10 mouse cellular contexts compared by ENCODE assay signal in genomic region chr2:145784246-145784935, GRCm38 (mm10).
DNase-seq lines count a peak whose midpoint lies in the region; ATAC-seq and TF ChIP-seq lines count a peak whose summit lies in the region.
"Had no signal": no experiment of that assay in that cellular context is flagged by ENCODE, and none has a peak within 500 bp of the region (broad histone marks: within the 10 kb centered on the region; RNA-seq: fewer than 3 reads in every experiment).

No protein-coding gene starts in this region.

- H3K27me3 ChIP-seq in heart, adult 2 months (ENCODE audit: control insufficient read depth, insufficient read depth, low read length), result no peaks in the 10 kb centered on the region
- H3K27me3 ChIP-seq in heart, embryonic 11.5 days (ENCODE audit: control insufficient read depth, insufficient read depth, low read length), result no peaks in the 10 kb centered on the region
- H3K27me3 ChIP-seq in midbrain, embryonic 14.5 days (ENCODE audit: control insufficient read depth, insufficient read depth, low read length), result no peaks in the 10 kb centered on the region
- no peaks in the 10 kb centered on the region for H3K27me3 ChIP-seq in midbrain, embryonic 11.5 days (ENCODE audit: control insufficient read depth, insufficient read depth, low read length)
- H3K27me3 ChIP-seq in kidney, postnatal 0 days (ENCODE audit: insufficient read depth, low read length), result no peaks in the 10 kb centered on the region
- H3K27me3 ChIP-seq in stomach, embryonic 14.5 days (ENCODE audit: control insufficient read depth, insufficient read depth, low read length), result no peaks in the 10 kb centered on the region
- no peaks in the 10 kb centered on the region for H3K27me3 ChIP-seq in forebrain, embryonic 15.5 days

- no peak for TF ChIP-seq POLR2A in heart, adult 2 months (IDR thresholded peaks at IDR 0.05; ENCODE audit: insufficient read depth, low read depth, low read length)

- intact Hi-C loops in heart, adult 2 months (cut with DNase I), result no loop called here

- peaks cover 7% of the 10 kb centered on the region for H3K4me1 ChIP-seq in heart, adult 2 months (ENCODE audit: control insufficient read depth, insufficient read depth, low read length)
- H3K4me1 ChIP-seq in heart, embryonic 11.5 days (ENCODE audit: control insufficient read depth, insufficient read depth, low read length), result peaks cover 25% of the 10 kb centered on the region
- H3K4me1 ChIP-seq in midbrain, embryonic 14.5 days (ENCODE audit: control insufficient read depth, insufficient read depth, low read length), result peaks cover 10% of the 10 kb centered on the region; the same call in 1 of the 2 replicates
- H3K4me1 ChIP-seq in midbrain, embryonic 11.5 days (ENCODE audit: control insufficient read depth, insufficient read depth, low read length), result peaks cover 13% of the 10 kb centered on the region
- peaks cover 29% of the 10 kb centered on the region for H3K4me1 ChIP-seq in kidney, postnatal 0 days (replicated peaks; ENCODE audit: insufficient read depth, low read length)
- H3K4me1 ChIP-seq in stomach, embryonic 14.5 days (ENCODE audit: control insufficient read depth, insufficient read depth, low read length), result peaks cover 26% of the 10 kb centered on the region
- peaks cover 12% of the 10 kb centered on the region for H3K4me1 ChIP-seq in forebrain, embryonic 15.5 days

- TF ChIP-seq CTCF in heart, adult 2 months (IDR thresholded peaks at IDR 0.05), result no peak
- TF ChIP-seq CTCF in kidney, postnatal 0 days (IDR thresholded peaks at IDR 0.05; ENCODE audit: low read depth), result no peak

- H3K4me3 ChIP-seq in heart, adult 2 months, result no peak overlapping the region
- H3K4me3 ChIP-seq in heart, embryonic 11.5 days (ENCODE audit: low read depth, low read length), result no peak overlapping the region
- no peak overlapping the region for H3K4me3 ChIP-seq in midbrain, embryonic 14.5 days (replicated peaks; ENCODE audit: low read depth, low read length)
- H3K4me3 ChIP-seq in midbrain, embryonic 11.5 days (ENCODE audit: low read depth, low read length), result no peak overlapping the region
- no peak overlapping the region for H3K4me3 ChIP-seq in kidney, postnatal 0 days (replicated peaks; ENCODE audit: low read depth, low read length)
- H3K4me3 ChIP-seq in stomach, embryonic 14.5 days (ENCODE audit: low read depth, low read length), result no peak overlapping the region
- no peak overlapping the region for H3K4me3 ChIP-seq in forebrain, embryonic 15.5 days
- H3K4me3 ChIP-seq: midbrain, embryonic 12.5 days had no signal

- H3K27ac ChIP-seq in heart, adult 2 months, result peak overlapping the region; percentile 17; the same call in 1 of the 2 replicates
- no peak overlapping the region; the same call in 1 of the 2 replicates for H3K27ac ChIP-seq in heart, embryonic 11.5 days (ENCODE audit: low read depth, low read length)
- H3K27ac ChIP-seq in midbrain, embryonic 14.5 days (replicated peaks; ENCODE audit: low read depth, low read length), result no peak overlapping the region
- no peak overlapping the region for H3K27ac ChIP-seq in midbrain, embryonic 11.5 days (ENCODE audit: low read depth, low read length)
- peak overlapping the region; percentile 92 for H3K27ac ChIP-seq in kidney, postnatal 0 days
- peak overlapping the region; percentile 89 for H3K27ac ChIP-seq in stomach, embryonic 14.5 days (ENCODE audit: low read length)
- H3K27ac ChIP-seq in forebrain, embryonic 15.5 days (replicated peaks), result no peak overlapping the region
- H3K27ac ChIP-seq: midbrain, embryonic 12.5 days had no signal

- no peaks in the 10 kb centered on the region for H3K79me2 ChIP-seq in heart, adult 2 months (replicated peaks; ENCODE audit: control insufficient read depth, insufficient read depth, low read length)

- TF ChIP-seq EP300 in heart, adult 2 months (IDR thresholded peaks at IDR 0.05; ENCODE audit: insufficient read depth, low read depth, low read length), result no peak

- no peaks in the 10 kb centered on the region for H3K9me3 ChIP-seq in heart, embryonic 11.5 days (replicated peaks; ENCODE audit: control insufficient read depth, low read length)
- no peaks in the 10 kb centered on the region for H3K9me3 ChIP-seq in midbrain, embryonic 14.5 days (ENCODE audit: control insufficient read depth, low read length)
- no peaks in the 10 kb centered on the region for H3K9me3 ChIP-seq in midbrain, embryonic 11.5 days (ENCODE audit: control insufficient read depth, low read length)
- no peaks in the 10 kb centered on the region for H3K9me3 ChIP-seq in kidney, postnatal 0 days (replicated peaks; ENCODE audit: low read length)
- H3K9me3 ChIP-seq in stomach, embryonic 14.5 days (ENCODE audit: control insufficient read depth, low read depth, low read length), result no peaks in the 10 kb centered on the region
- no peaks in the 10 kb centered on the region for H3K9me3 ChIP-seq in forebrain, embryonic 15.5 days
- H3K9me3 ChIP-seq: midbrain, embryonic 12.5 days had no signal

- no peak overlapping the region for H3K4me2 ChIP-seq in heart, embryonic 11.5 days
- H3K4me2 ChIP-seq in midbrain, embryonic 14.5 days (ENCODE audit: low read length), result no peak overlapping the region
- no peak overlapping the region for H3K4me2 ChIP-seq in midbrain, embryonic 11.5 days
- H3K4me2 ChIP-seq in kidney, postnatal 0 days (ENCODE audit: low read length), result no peak overlapping the region
- no peak overlapping the region for H3K4me2 ChIP-seq in stomach, embryonic 14.5 days (replicated peaks; ENCODE audit: low read depth, low read length)
- H3K4me2 ChIP-seq in forebrain, embryonic 15.5 days (replicated peaks), result no peak overlapping the region
- H3K4me2 ChIP-seq: midbrain, embryonic 12.5 days had no signal

- 65% methylated on average over 13 of the region's 13 CpGs for WGBS in heart, adult 2 months
- WGBS in heart, embryonic 11.5 days (ENCODE audit: insufficient replicate concordance), result 57% methylated on average over 13 of the region's 13 CpGs
- WGBS in midbrain, embryonic 14.5 days, result 60% methylated on average over 13 of the region's 13 CpGs
- 68% methylated on average over 13 of the region's 13 CpGs for WGBS in midbrain, embryonic 11.5 days
- 47% methylated on average over 13 of the region's 13 CpGs for WGBS in kidney, postnatal 0 days
- 31% methylated on average over 13 of the region's 13 CpGs for WGBS in stomach, embryonic 14.5 days
- WGBS in forebrain, embryonic 15.5 days, result 38% methylated on average over 13 of the region's 13 CpGs

- no peak for DNase-seq in heart, adult 2 months
- peak; percentile 40 for DNase-seq in midbrain, embryonic 14.5 days
- DNase-seq in midbrain, embryonic 11.5 days (ENCODE audit: low spot score, missing footprints), result no peak
- no peak for DNase-seq in kidney, postnatal 0 days (ENCODE audit: low spot score)
- DNase-seq in thymus, postnatal 0 days (ENCODE audit: low spot score), result no peak
- DNase-seq: layer of hippocampus, adult 9-11 months had no signal

- no peaks in the 10 kb centered on the region; the same call in 1 of the 2 replicates for H3K36me3 ChIP-seq in heart, adult 2 months (ENCODE audit: control insufficient read depth, insufficient read depth, low read length)
- H3K36me3 ChIP-seq in heart, embryonic 11.5 days (ENCODE audit: control insufficient read depth, insufficient read depth, low read length), result no peaks in the 10 kb centered on the region
- H3K36me3 ChIP-seq in midbrain, embryonic 14.5 days (ENCODE audit: control insufficient read depth, insufficient read depth, low read length), result no peaks in the 10 kb centered on the region
- no peaks in the 10 kb centered on the region for H3K36me3 ChIP-seq in midbrain, embryonic 11.5 days (ENCODE audit: control insufficient read depth, insufficient read depth, low read length)
- no peaks in the 10 kb centered on the region for H3K36me3 ChIP-seq in kidney, postnatal 0 days (ENCODE audit: insufficient read depth, low read length)
- H3K36me3 ChIP-seq in stomach, embryonic 14.5 days (ENCODE audit: control insufficient read depth, insufficient read depth, low read length), result no peaks in the 10 kb centered on the region; the same call in 1 of the 2 replicates
- no peaks in the 10 kb centered on the region for H3K36me3 ChIP-seq in forebrain, embryonic 15.5 days
- H3K36me3 ChIP-seq: midbrain, embryonic 12.5 days had no signal

- no peak overlapping the region for H3K9ac ChIP-seq in heart, adult 2 months (ENCODE audit: low read depth, low read length)
- no peak overlapping the region for H3K9ac ChIP-seq in heart, embryonic 11.5 days (ENCODE audit: low read depth, low read length)
- no peak overlapping the region for H3K9ac ChIP-seq in midbrain, embryonic 14.5 days (replicated peaks; ENCODE audit: low read length)
- H3K9ac ChIP-seq in midbrain, embryonic 11.5 days (ENCODE audit: low read length), result no peak overlapping the region
- no peak overlapping the region for H3K9ac ChIP-seq in kidney, postnatal 0 days (ENCODE audit: low read depth, low read length)
- no peak overlapping the region for H3K9ac ChIP-seq in stomach, embryonic 14.5 days (replicated peaks; ENCODE audit: low read depth, low read length)
- H3K9ac ChIP-seq in forebrain, embryonic 15.5 days (replicated peaks), result no peak overlapping the region
- H3K9ac ChIP-seq: midbrain, embryonic 12.5 days had no signal

- ATAC-seq in heart, embryonic 11.5 days (replicated peaks; ENCODE audit: insufficient number of reproducible peaks, low FRiP score, low TSS enrichment), result no peak
- no peak for ATAC-seq in midbrain, embryonic 14.5 days (ENCODE audit: low FRiP score, low TSS enrichment)
- ATAC-seq in midbrain, embryonic 11.5 days (ENCODE audit: low FRiP score), result no peak
- ATAC-seq in kidney, postnatal 0 days (replicated peaks; ENCODE audit: low FRiP score, low read depth), result no peak
- no peak; the same call in 1 of the 2 replicates for ATAC-seq in stomach, embryonic 14.5 days (ENCODE audit: insufficient number of reproducible peaks, insufficient read depth, low FRiP score, low read depth)
- no peak for ATAC-seq in forebrain, embryonic 15.5 days (replicated peaks)

Comparison
In these comparisons a context has a peak if more than half of its experiments do, and no peak if none do; other contexts are left out.
1. H3K27ac ChIP-seq: peak in heart, adult 2 months (single experiment), kidney, postnatal 0 days (single experiment) and stomach, embryonic 14.5 days (single experiment); none in heart, embryonic 11.5 days (single experiment), midbrain, embryonic 14.5 days (single experiment), midbrain, embryonic 11.5 days (single experiment) and forebrain, embryonic 15.5 days (single experiment).